Mouse (Mus musculus) olfactory bulb, adult 2 months (tissue): ENCODE data around the gene Tmc5.

Source experiments
- CTCF ChIP-seq: fragments of 200-500 bp; IDR thresholded peaks from 2 replicates; pipeline ENCODE4 v1.5.1; 2012; ENCODE audit warnings: low read depth, mild to moderate bottlenecking, low read length, moderate library complexity; ENCODE audit not compliant: insufficient read depth
- POLR2A ChIP-seq: fragments of 200-500 bp; IDR thresholded peaks from 2 replicates; pipeline ENCODE4 v1.6.1; 2012; ENCODE audit warnings: mild to moderate bottlenecking, low read depth, low read length, moderate library complexity; ENCODE audit not compliant: insufficient read depth

DNA sequence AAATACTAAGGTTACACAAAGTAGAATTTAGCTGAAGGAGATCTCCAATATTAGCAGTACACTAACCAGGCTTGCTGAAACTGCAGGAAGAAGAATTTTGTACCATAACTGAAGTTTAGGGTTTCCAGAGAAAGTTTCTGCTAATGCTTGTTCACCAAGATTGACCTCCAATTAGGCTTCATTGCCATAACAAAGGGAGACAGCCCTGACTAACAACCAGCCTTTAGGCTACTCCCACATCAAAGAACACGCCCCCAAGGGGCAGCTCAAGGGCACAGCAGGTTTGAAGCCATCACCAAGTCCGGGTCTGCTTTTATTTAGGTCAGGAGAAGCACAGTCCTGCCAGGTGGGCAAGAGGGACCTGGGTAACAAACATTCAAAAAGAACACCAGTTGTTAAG, 17.2 kb upstream of the Tmc5 start:
- no peak for TF ChIP-seq CTCF
- TF ChIP-seq POLR2A = no peak
